Mouse (Mus musculus) intestine, postnatal 0 days (tissue): ENCODE measurements around the gene Gm8871. TPM values are rescaled to one million over a fixed set of nuclear protein-coding genes. Genes with fewer than 3 reads are reported as not detected.
"Not testable (repeated sequence)": the region's sequence is repeated elsewhere in the genome, so short reads cannot be mapped to it uniquely, and the experiment has no call there.

ENCODE experiments used
- ATAC-seq: fragments of 200-750 bp; cut with Nextera tagmentation; 2 replicates; pipeline ENCODE4 v1.8.0; 2017; ENCODE audit warnings: mild to moderate bottlenecking, moderate TSS enrichment, moderate library complexity
- H3K27ac ChIP-seq: fragments of 300-500 bp; sonication (generic); 2 replicates; pipeline ENCODE4 v1.5.1; 2014; ENCODE audit warnings: mild to moderate bottlenecking, low read depth, low read length, moderate library complexity
- H3K27me3 ChIP-seq: fragments of 300-500 bp; sonication (generic); replicated peaks from 2 replicates; pipeline ENCODE4 v1.6.1; 2014; ENCODE audit warnings: low read length, mixed read lengths; ENCODE audit not compliant: control insufficient read depth, insufficient read depth
- H3K36me3 ChIP-seq: fragments of 300-500 bp; sonication (generic); 2 replicates; pipeline ENCODE4 v1.6.1; 2014; ENCODE audit warnings: mild to moderate bottlenecking, moderate library complexity; ENCODE audit not compliant: control insufficient read depth, insufficient read depth
- H3K4me1 ChIP-seq: fragments of 300-500 bp; sonication (generic); replicated peaks from 2 replicates; pipeline ENCODE4 v1.6.1; 2014; ENCODE audit warnings: antibody characterized with exemption, low read length, mixed read lengths; ENCODE audit not compliant: control insufficient read depth, insufficient read depth
- H3K4me2 ChIP-seq: fragments of 300-500 bp; sonication (generic); replicated peaks from 2 replicates; pipeline ENCODE4 v1.6.1; 2014; ENCODE audit warnings: low read depth, mild to moderate bottlenecking, moderate library complexity
- H3K4me3 ChIP-seq: fragments of 300-500 bp; sonication (generic); 2 replicates; pipeline ENCODE4 v1.5.1; 2014; ENCODE audit warnings: low read depth, low read length
- H3K9ac ChIP-seq: fragments of 300-500 bp; sonication (generic); 2 replicates; pipeline ENCODE4 v1.6.1; 2014; ENCODE audit warnings: mild to moderate bottlenecking, low read depth, low read length
- H3K9me3 ChIP-seq: fragments of 300-500 bp; sonication (generic); 2 replicates; pipeline ENCODE4 v1.6.1; 2016; ENCODE audit warnings: mixed run types; ENCODE audit not compliant: control insufficient read depth
- WGBS: fragments of 180-500 bp; shearing (Covaris S2); extraction: QIAGEN DNeasy Blood & Tissue Kit; methylation state at CpG from one replicate; pipeline ENCODE4 v1.1.7; 2014; 5-methylcytosine and 5-hydroxymethylcytosine counted together
- polyA plus RNA-seq: library from polyadenylated mRNA; unstranded; fragments of >200 nt; fragmentation: Nextera tagmentation; extraction: Ambion mirVana; gene quantifications from 2 replicates; pipeline ENCODE4 v1.2.1, GENCODE M21; 2015

The Gm8871 gene
- polyA plus RNA-seq = not detected in 2 replicates

DNA sequence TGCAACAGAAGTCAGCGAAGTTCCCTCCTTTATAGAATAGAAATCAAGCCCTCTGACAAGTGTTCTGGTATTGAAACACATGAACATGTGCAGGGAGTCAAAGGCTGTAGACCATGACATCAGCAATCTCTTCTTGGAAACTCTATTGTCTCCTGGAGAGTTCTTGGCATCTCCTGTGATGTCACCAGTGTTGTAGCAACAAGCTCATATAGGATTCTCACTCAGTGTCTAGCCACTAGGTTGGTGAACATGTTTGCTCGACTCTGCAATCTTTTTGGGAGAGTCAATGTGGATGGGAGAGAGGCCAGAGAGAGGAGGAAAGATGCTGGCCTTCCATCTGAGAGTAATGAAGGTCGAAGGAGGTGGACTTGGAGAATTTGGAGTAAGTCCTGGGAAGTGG is at the start of gene Gm8871, which contains the start of gene Gm8857:
Gene Gm8871 (plus strand): TSS at position 301 of the 400 bp plus-strand sequence.
Gene Gm8857 (plus strand): TSS at position 303 of the 400 bp plus-strand sequence.
- H3K27me3 ChIP-seq, H3K4me2 ChIP-seq, H3K4me3 ChIP-seq, H3K36me3 ChIP-seq, H3K27ac ChIP-seq, H3K9me3 ChIP-seq, ATAC-seq, H3K4me1 ChIP-seq, H3K9ac ChIP-seq: not testable (repeated sequence)
- WGBS = 45% methylated on average over 2 of the region's 3 CpGs

DNA sequence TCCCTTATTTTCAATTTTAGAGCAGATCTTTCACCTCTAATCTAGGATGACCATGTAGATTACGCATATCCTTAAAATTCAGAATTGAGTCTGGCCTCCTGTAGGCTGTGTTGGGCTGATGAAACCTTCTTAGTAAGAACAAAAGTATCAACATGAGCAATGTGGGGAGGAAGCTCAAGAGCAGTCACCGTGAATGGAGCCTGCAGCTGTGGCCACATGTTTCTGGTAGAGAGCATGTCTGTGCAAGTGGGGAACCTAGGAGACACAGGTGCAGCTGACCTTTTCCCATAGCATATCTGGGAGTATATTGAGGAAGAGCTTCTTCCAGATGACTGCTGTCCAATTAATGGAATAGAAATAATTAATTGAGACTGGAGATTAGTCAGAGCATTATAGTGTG is 5.9 kb downstream of the Gm8871 start:
- not testable (repeated sequence) for H3K9ac ChIP-seq, H3K36me3 ChIP-seq, ATAC-seq, H3K4me2 ChIP-seq, H3K27me3 ChIP-seq, H3K27ac ChIP-seq, H3K4me1 ChIP-seq, H3K9me3 ChIP-seq, H3K4me3 ChIP-seq
- 79% methylated on average over 2 of the region's 2 CpGs for WGBS

- not testable (repeated sequence) for H3K4me1 ChIP-seq, H3K4me2 ChIP-seq, H3K9me3 ChIP-seq, H3K27me3 ChIP-seq, H3K4me3 ChIP-seq, H3K36me3 ChIP-seq, H3K9ac ChIP-seq, ATAC-seq, H3K27ac ChIP-seq
- 95% methylated on average over 5 of the region's 8 CpGs for WGBS
Observed at GRCm38 (mm10) chr5:10958057-10958456, 10.5 kb downstream of the Gm8871 start.

Other genes starting within 250 kb of the Gm8871 start
- not detected in 2 replicates for gene Gm8857, start within 50 bp of the Gm8871 start, polyA plus RNA-seq
- not detected in 2 replicates for gene Gm8879, start 179.8 kb downstream of the Gm8871 start, polyA plus RNA-seq
- gene Gm5861, start 235.3 kb downstream of the Gm8871 start, polyA plus RNA-seq = not detected in 2 replicates